Mouse (Mus musculus) embryonic fibroblast, embryonic 13.5 days (primary cell): ENCODE measurements around the gene Ifi203.

Experiments used
- CTCF ChIP-seq: IDR thresholded peaks from 2 replicates; pipeline ENCODE4 v1.5.1; 2011; ENCODE audit warnings: mild to moderate bottlenecking, control low read depth, low read length, moderate library complexity, borderline replicate concordance; ENCODE audit not compliant: insufficient read depth
- POLR2A ChIP-seq: IDR thresholded peaks from 2 replicates; pipeline ENCODE4 v1.6.1; 2011; ENCODE audit warnings: low read depth, mild to moderate bottlenecking, control low read depth, low read length, moderate library complexity

DNA sequence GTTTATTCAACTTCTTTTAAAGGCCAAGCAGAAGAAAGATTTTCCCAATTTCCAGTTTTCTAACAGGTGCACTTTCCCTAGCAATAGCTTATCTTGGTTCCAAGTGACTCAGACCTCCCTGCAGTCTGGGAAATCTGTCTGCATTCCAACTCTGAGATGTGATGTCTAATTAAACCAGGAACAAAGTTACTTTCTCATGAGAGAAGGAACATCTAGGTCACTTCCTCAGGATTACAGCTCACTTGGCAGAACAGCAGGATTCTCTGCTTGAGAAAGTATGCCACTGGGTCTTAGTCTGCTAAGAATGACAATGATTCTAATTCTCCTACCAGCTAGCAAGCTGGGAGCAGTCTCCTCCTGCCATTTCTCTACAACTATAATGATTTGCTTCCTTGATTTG lies 30.6 kb upstream of the Ifi203 start:
- no peak for TF ChIP-seq CTCF
- TF ChIP-seq POLR2A = no peak
